Mouse (Mus musculus) MEL (cell line): Measurements from ENCODE around the gene Ptprn2. TPM values are rescaled to one million over a fixed set of nuclear protein-coding genes. Genes with fewer than 3 reads are reported as not detected.

Experiments used
- DNase-seq: peaks from one replicate; pipeline ENCODE4 v3.0.0; 2011; ENCODE audit warnings: low read depth, low spot score
- H3K27ac ChIP-seq: 2 replicates; pipeline ENCODE4 v1.5.1; 2012; ENCODE audit warnings: low read depth, mild to moderate bottlenecking, control low read depth, low read length, moderate library complexity; ENCODE audit not compliant: control insufficient read depth
- H3K27me3 ChIP-seq, 2 experiments: fragments of 150-350 bp in 1 of 2; sonication (generic) in 1 of 2; 2 replicates each; pipeline ENCODE4 v1.6.1; 2012; ENCODE audit warnings: low read length in 2 of 2, mild to moderate bottlenecking in 2 of 2, improper control_type of control experiment in 1 of 2, moderate library complexity in 1 of 2; ENCODE audit not compliant: insufficient read depth in 2 of 2, control insufficient read depth in 1 of 2
- H3K36me3 ChIP-seq, 2 experiments: 2 replicates each; pipeline ENCODE4 v1.6.1; 2012 to 2014; ENCODE audit warnings: low read length in 2 of 2, improper control_type of control experiment in 1 of 2, inconsistent platforms in 1 of 2, mild to moderate bottlenecking in 1 of 2; ENCODE audit not compliant: insufficient read depth in 2 of 2, control insufficient read depth in 1 of 2
- H3K4me1 ChIP-seq, 2 experiments: fragments of 150-350 bp in 1 of 2; sonication (generic) in 1 of 2; 2 replicates each; pipeline ENCODE4 v1.6.1; 2012; ENCODE audit warnings: low read length in 2 of 2, improper control_type of control experiment in 1 of 2, mild to moderate bottlenecking in 1 of 2; ENCODE audit not compliant: insufficient read depth in 2 of 2, control insufficient read depth in 1 of 2
- H3K4me3 ChIP-seq, 2 experiments: fragments of 150-350 bp in 1 of 2; sonication (generic) in 1 of 2; 2 replicates each; pipeline ENCODE4 v1.5.1; 2012; ENCODE audit warnings: low read depth in 2 of 2, low read length in 2 of 2, mild to moderate bottlenecking in 2 of 2, moderate library complexity in 2 of 2, control low read depth in 1 of 2, improper control_type of control experiment in 1 of 2; ENCODE audit not compliant: control insufficient read depth in 1 of 2, insufficient read depth in 1 of 2
- H3K79me2 ChIP-seq: 2 replicates; pipeline ENCODE4 v1.6.1; 2012; ENCODE audit warnings: mild to moderate bottlenecking, low read length, moderate library complexity; ENCODE audit not compliant: control insufficient read depth, poor library complexity, insufficient read depth
- H3K9ac ChIP-seq: 2 replicates; pipeline ENCODE4 v1.6.1; 2012; ENCODE audit warnings: low read depth, mild to moderate bottlenecking, control low read depth, low read length, moderate library complexity; ENCODE audit not compliant: control insufficient read depth, poor library complexity, severe bottlenecking
- H3K9me3 ChIP-seq: fragments of 150-350 bp; sonication (generic); replicated peaks from 2 replicates; pipeline ENCODE4 v1.6.1; 2012; ENCODE audit warnings: mild to moderate bottlenecking, low read length, improper control_type of control experiment, moderate library complexity; ENCODE audit not compliant: insufficient read depth
- CHD1 ChIP-seq: IDR thresholded peaks from 2 replicates; pipeline ENCODE4 v1.6.1; 2012; ENCODE audit warnings: low read depth, mild to moderate bottlenecking, inconsistent platforms, low read length, improper control_type of control experiment
- CHD2 ChIP-seq: IDR thresholded peaks from 2 replicates; pipeline ENCODE4 v1.6.1; 2011; ENCODE audit warnings: low read length, improper control_type of control experiment
- E2F4 ChIP-seq: IDR thresholded peaks from 2 replicates; pipeline ENCODE4 v1.6.1; 2011; ENCODE audit warnings: low read depth, low read length, improper control_type of control experiment, borderline replicate concordance
- EP300 ChIP-seq, 2 experiments: IDR thresholded peaks; 2 replicates each; pipeline ENCODE4 v1.6.1; 2011; ENCODE audit warnings: improper control_type of control experiment in 2 of 2, low read length in 2 of 2, low read depth in 1 of 2, mild to moderate bottlenecking in 1 of 2
- GABPA ChIP-seq: IDR thresholded peaks from 2 replicates; pipeline ENCODE4 v1.6.1; 2012; ENCODE audit warnings: low read depth, mild to moderate bottlenecking, inconsistent platforms, low read length, improper control_type of control experiment, moderate library complexity
- HCFC1 ChIP-seq: IDR thresholded peaks from 2 replicates; pipeline ENCODE4 v1.6.1; 2012; ENCODE audit warnings: low read depth, mild to moderate bottlenecking, inconsistent platforms, low read length, improper control_type of control experiment, moderate library complexity
- JUND ChIP-seq: IDR thresholded peaks from 2 replicates; pipeline ENCODE4 v1.6.1; 2011; ENCODE audit warnings: low read depth, mild to moderate bottlenecking, improper control_type of control experiment, low read length
- KAT2A ChIP-seq: conservative IDR thresholded peaks from 2 replicates; pipeline ENCODE4 v1.6.1; 2012; ENCODE audit warnings: low read depth, low read length, improper control_type of control experiment, inconsistent platforms
- MAZ ChIP-seq: IDR thresholded peaks from 2 replicates; pipeline ENCODE4 v1.6.1; 2012; ENCODE audit warnings: low read depth, mild to moderate bottlenecking, inconsistent platforms, low read length, improper control_type of control experiment
- MXI1 ChIP-seq: IDR thresholded peaks from 2 replicates; pipeline ENCODE4 v1.6.1; 2011; ENCODE audit warnings: mild to moderate bottlenecking, low read depth, low read length, improper control_type of control experiment
- POLR2A ChIP-seq, 2 experiments: IDR thresholded peaks; 2 replicates each; pipeline ENCODE4 v1.6.1; 2011 to 2012; ENCODE audit warnings: low read length in 2 of 2, mild to moderate bottlenecking in 2 of 2, control low read depth in 1 of 2, improper control_type of control experiment in 1 of 2, low read depth in 1 of 2, moderate library complexity in 1 of 2; ENCODE audit not compliant: control insufficient read depth in 1 of 2, insufficient read depth in 1 of 2, poor library complexity in 1 of 2
- POLR2AphosphoS5 ChIP-seq: IDR thresholded peaks from 2 replicates; pipeline ENCODE4 v1.6.1; 2012; ENCODE audit warnings: low read depth, borderline replicate concordance, mild to moderate bottlenecking, inconsistent platforms, low read length, moderate library complexity, mixed read lengths
- RAD21 ChIP-seq: IDR thresholded peaks from 2 replicates; pipeline ENCODE4 v1.6.1; 2011; ENCODE audit warnings: mild to moderate bottlenecking, low read depth, low read length, improper control_type of control experiment
- RCOR1 ChIP-seq: IDR thresholded peaks from 2 replicates; pipeline ENCODE4 v1.6.1; 2012; ENCODE audit warnings: low read depth, mild to moderate bottlenecking, inconsistent platforms, low read length, improper control_type of control experiment
- TAL1 ChIP-seq: IDR thresholded peaks from 2 replicates; pipeline ENCODE4 v1.6.1; 2012; ENCODE audit warnings: mild to moderate bottlenecking, inconsistent platforms, low read length, moderate library complexity, mixed read lengths
- TCF12 ChIP-seq: IDR thresholded peaks from 2 replicates; pipeline ENCODE4 v1.6.1; 2014; ENCODE audit warnings: low read depth, mild to moderate bottlenecking, inconsistent platforms, low read length, improper control_type of control experiment, moderate library complexity
- ZMIZ1 ChIP-seq: IDR thresholded peaks from 2 replicates; pipeline ENCODE4 v1.6.1; 2012; ENCODE audit warnings: low read depth, mild to moderate bottlenecking, inconsistent platforms, low read length, improper control_type of control experiment, moderate library complexity
- ZNF384 ChIP-seq: IDR thresholded peaks from 2 replicates; pipeline ENCODE4 v1.6.1; 2012; ENCODE audit warnings: low read depth, mild to moderate bottlenecking, inconsistent platforms, low read length, improper control_type of control experiment
- polyA plus RNA-seq, 2 experiments: library from polyadenylated mRNA; stranded (reverse) in 1 of 2; unstranded in 1 of 2; fragments of >175 nt in 1 of 2; fragments of >200 nt in 1 of 2; gene quantifications; 2 replicates each; pipeline versions ENCODE4 v1.2.1 to v1.2.4; 2012; ENCODE audit warnings: low replicate concordance in 2 of 2, low read depth in 1 of 2; ENCODE audit not compliant: insufficient read length in 2 of 2, insufficient read depth in 1 of 2, missing spikeins in 1 of 2
- total RNA-seq: library from RNA; depleted of rRNA; stranded (reverse); fragments of 300-350 nt; gene quantifications from 2 replicates; pipeline ENCODE4 v1.2.3, GENCODE M21; 2012

Gene Ptprn2
- total and polyA plus RNA-seq, 3 experiments: not detected

- TF ChIP-seq E2F4 (no peak), POLR2A (IDR thresholded peaks at IDR 0.05; ENCODE audit: control insufficient read depth in 1 of 2, insufficient read depth in 1 of 2, low read depth in 1 of 2, low read length in 2 of 2, poor library complexity in 1 of 2) (no peak), MAZ (no peak), CHD2 (no peak), TAL1 (no peak), RAD21 (no peak), GABPA (no peak), EP300 (IDR thresholded peaks at IDR 0.05; ENCODE audit: low read depth in 1 of 2, low read length in 2 of 2) (no peak), ZMIZ1 (no peak), ZNF384 (no peak), RCOR1 (no peak), KAT2A (no peak), TCF12 (no peak), MXI1 (no peak), POLR2AphosphoS5 (no peak), JUND (no peak)
- H3K9me3 ChIP-seq: no peaks in the 10 kb centered on the region; the same call in 1 of the 2 replicates
- no peak for DNase-seq
- no peaks in the 10 kb centered on the region for H3K79me2 ChIP-seq
- H3K4me1 ChIP-seq: no peaks in the 10 kb centered on the region
- H3K27me3 ChIP-seq: no peaks in the 10 kb centered on the region
- no peak overlapping the region for H3K4me3 ChIP-seq
- H3K9ac ChIP-seq: no peak overlapping the region
- no peaks in the 10 kb centered on the region for H3K36me3 ChIP-seq
- no peak overlapping the region for H3K27ac ChIP-seq
Measured at GRCm38 (mm10) chr12:116661018-116661417, 175.5 kb downstream of the Ptprn2 start.

GRCm38 (mm10) chr12:116677701-116678100 lies 192.2 kb downstream of the Ptprn2 start:
- no peak for DNase-seq
- no peaks in the 10 kb centered on the region for H3K36me3 ChIP-seq
- H3K79me2 ChIP-seq: no peaks in the 10 kb centered on the region
- no peak overlapping the region for H3K27ac ChIP-seq
- peaks cover 2% of the 10 kb centered on the region; the same call in 1 of the 2 replicates for H3K9me3 ChIP-seq
- no peak overlapping the region for H3K4me3 ChIP-seq
- TF ChIP-seq HCFC1 (no peak), CHD1 (no peak)
- no peak overlapping the region for H3K9ac ChIP-seq
- no peaks in the 10 kb centered on the region for H3K4me1 ChIP-seq
- no peaks in the 10 kb centered on the region for H3K27me3 ChIP-seq
